In genomic region chr1:86539583-86539982, GRCm38 (mm10) we compare ENCODE assay signal across 5 mouse cellular contexts. TPM values are rescaled to one million over a fixed set of nuclear protein-coding genes. Genes with fewer than 3 reads are reported as not detected.
DNase-seq lines count a peak whose midpoint lies in the region; ATAC-seq and TF ChIP-seq lines count a peak whose summit lies in the region.
"Not testable (repeated sequence)": the region's sequence is repeated elsewhere in the genome, so short reads cannot be mapped to it uniquely, and the experiment has no call there.

No protein-coding gene starts in this region.

- H3K79me2 ChIP-seq in heart, adult 2 months (replicated peaks; ENCODE audit: control insufficient read depth, insufficient read depth, low read length): not testable (repeated sequence)

- not testable (repeated sequence) for H3K27me3 ChIP-seq in heart, adult 2 months (ENCODE audit: control insufficient read depth, insufficient read depth, low read length); liver, postnatal 0 days (ENCODE audit: insufficient read depth, low read length)

- not testable (repeated sequence) for H3K36me3 ChIP-seq in ES-E14 (ENCODE audit: control insufficient read depth, insufficient read depth, low read length, poor library complexity, severe bottlenecking); heart, adult 2 months (ENCODE audit: control insufficient read depth, insufficient read depth, low read length)
- H3K36me3 ChIP-seq in liver, postnatal 0 days (replicated peaks; ENCODE audit: insufficient read depth, low read length): peaks cover 23% of the 10 kb centered on the region

- not testable (repeated sequence) for TF ChIP-seq EP300 in heart, adult 2 months (IDR thresholded peaks at IDR 0.05; ENCODE audit: insufficient read depth, low read depth, low read length); liver, postnatal 0 days (IDR thresholded peaks at IDR 0.05; ENCODE audit: low read depth)

- WGBS in heart, adult 2 months: 87% methylated on average over 12 of the region's 12 CpGs
- WGBS in liver, postnatal 0 days (ENCODE audit: insufficient replicate concordance): 82% methylated on average over 12 of the region's 12 CpGs

- intact Hi-C loops in heart, adult 2 months (cut with DNase I); left cerebral cortex, adult 2 months (cut with DNase I): not testable (repeated sequence)

- 0 out of 2 replicates have a peak, but pooled peaks have one; percentile 23 for TF ChIP-seq CTCF in bone marrow macrophage, adult 2 months (IDR thresholded peaks at IDR 0.05; ENCODE audit: low read depth, low read length)
- TF ChIP-seq CTCF in heart, adult 2 months (IDR thresholded peaks at IDR 0.05): peak; percentile 31
- TF ChIP-seq CTCF in left cerebral cortex, adult 2 months (IDR thresholded peaks at IDR 0.05): peak; percentile 13
- TF ChIP-seq CTCF in liver, postnatal 0 days (IDR thresholded peaks at IDR 0.05; ENCODE audit: low read depth): peak; percentile 16; the same call in 1 of the 2 replicates

- H3K9ac ChIP-seq in ES-E14 (ENCODE audit: insufficient read depth, low read depth, low read length, poor library complexity, severe bottlenecking); heart, adult 2 months (ENCODE audit: low read depth, low read length); liver, postnatal 0 days (replicated peaks): not testable (repeated sequence)

- H3K9me3 ChIP-seq in ES-E14 (ENCODE audit: control insufficient read depth, insufficient read depth, low read depth, low read length); liver, postnatal 0 days (ENCODE audit: low read length): not testable (repeated sequence)

- not testable (repeated sequence) for DNase-seq in ES-E14 (ENCODE audit: low read depth, low spot score); heart, adult 2 months; left cerebral cortex, adult 2 months (ENCODE audit: extremely low spot score in 1 of 2, low spot score in 2 of 2); liver, postnatal 0 days

- not testable (repeated sequence) for TF ChIP-seq POLR2A in bone marrow macrophage, adult 2 months (IDR thresholded peaks at IDR 0.05; ENCODE audit: borderline replicate concordance, low read depth, low read length); heart, adult 2 months (IDR thresholded peaks at IDR 0.05; ENCODE audit: insufficient read depth, low read depth, low read length)

- H3K4me1 ChIP-seq in ES-E14 (ENCODE audit: control insufficient read depth in 2 of 2, insufficient read depth in 2 of 2, low read length in 2 of 2, poor library complexity in 1 of 2); bone marrow macrophage, adult 2 months (ENCODE audit: control insufficient read depth, insufficient read depth, low read length); heart, adult 2 months (ENCODE audit: control insufficient read depth, insufficient read depth, low read length); liver, postnatal 0 days (ENCODE audit: insufficient read depth): not testable (repeated sequence)

- in situ Hi-C loops in ES-E14 (cut with MboI; ENCODE audit: low sequenced_read_pairs in 2 of 2, unreplicated experiment in 2 of 2): not testable (repeated sequence)

- not testable (repeated sequence) for H3K4me2 ChIP-seq in liver, postnatal 0 days (ENCODE audit: low read depth, low read length)

- H3K27ac ChIP-seq in ES-E14 (ENCODE audit: insufficient read depth, low read depth, low read length, poor library complexity, severe bottlenecking); bone marrow macrophage, adult 2 months (ENCODE audit: insufficient read depth, low read depth, low read length); heart, adult 2 months; left cerebral cortex, adult 2 months; liver, postnatal 0 days (ENCODE audit: low read depth): not testable (repeated sequence)

- H3K4me3 ChIP-seq in ES-E14 (ENCODE audit: insufficient read depth in 1 of 2, low read depth in 1 of 2, low read length in 2 of 2, poor library complexity in 1 of 2, severe bottlenecking in 1 of 2); bone marrow macrophage, adult 2 months (ENCODE audit: insufficient read depth, low read length); heart, adult 2 months; left cerebral cortex, adult 2 months; liver, postnatal 0 days (ENCODE audit: low read depth, low read length): not testable (repeated sequence)

- not testable (repeated sequence) for ATAC-seq in liver, postnatal 0 days

TF ChIP-seq in ES-E14, 5 proteins besides CTCF, POLR2A, EP300 and RAD21:
- TF ChIP-seq ZNF384 (IDR thresholded peaks at IDR 0.05; ENCODE audit: low read depth, low read length): peak; percentile 63
TF ChIP-seq in ES-E14: peak in this region for 1; not testable (repeated sequence) for 4.

RNA-seq across cellular contexts. Expression of gene Ptma, which starts 13.1 kb away (rescaled TPM):
- 2,106 and 2,587 TPM in 2 replicates for total RNA-seq in ES-E14 (2012; rRNA removed)
- 1,364 and 1,417 TPM in 2 replicates for polyA plus RNA-seq in bone marrow macrophage, adult 2 months (2012; ENCODE audit: insufficient read depth, insufficient read length, missing spikeins)
- total RNA-seq in heart, adult 2 months (2021): 100 to 1,000 TPM; 200 to 227 TPM
- polyA plus RNA-seq in heart, adult 2 months (2012; rRNA removed): 169 and 177 TPM in 2 replicates
- 100 to 1,000 TPM; 353 to 363 TPM for total RNA-seq in left cerebral cortex, adult 2 months (2021)
- 750 and 799 TPM in 2 replicates for polyA plus RNA-seq in liver, postnatal 0 days (2015; fragmentation: Nextera tagmentation; extraction: Ambion mirVana)

RNA-seq across cellular contexts. Expression of gene Pde6d, which starts 42.8 kb away (rescaled TPM):
- 5.4 and 9.2 TPM in 2 replicates for total RNA-seq in ES-E14 (2012; rRNA removed)
- 33.6 and 39.7 TPM in 2 replicates for polyA plus RNA-seq in bone marrow macrophage, adult 2 months (2012; ENCODE audit: insufficient read depth, insufficient read length, missing spikeins)
- total RNA-seq in heart, adult 2 months (2021): 10 to 100 TPM; 40.4 to 47.6 TPM
- polyA plus RNA-seq in heart, adult 2 months (2012; rRNA removed): 27.9 and 39.2 TPM in 2 replicates
- total RNA-seq in left cerebral cortex, adult 2 months (2021): 10 to 100 TPM; 43.7 to 50.3 TPM
- polyA plus RNA-seq in liver, postnatal 0 days (2015; fragmentation: Nextera tagmentation; extraction: Ambion mirVana): 25.2 and 29.6 TPM in 2 replicates

RNA-seq across cellular contexts. Expression of gene Cops7b, which starts 43.1 kb away (rescaled TPM):
- 23.6 and 27.4 TPM in 2 replicates for total RNA-seq in ES-E14 (2012; rRNA removed)
- polyA plus RNA-seq in bone marrow macrophage, adult 2 months (2012; ENCODE audit: insufficient read depth, insufficient read length, missing spikeins): 20.9 and 22.4 TPM in 2 replicates
- 10 to 100 TPM; 11.2 to 12.0 TPM for total RNA-seq in heart, adult 2 months (2021)
- 18.2 and 22.4 TPM in 2 replicates for polyA plus RNA-seq in heart, adult 2 months (2012; rRNA removed)
- 10 to 100 TPM; 24.5 TPM for total RNA-seq in left cerebral cortex, adult 2 months (2021)
- 8.5 and 9.8 TPM in 2 replicates for polyA plus RNA-seq in liver, postnatal 0 days (2015; fragmentation: Nextera tagmentation; extraction: Ambion mirVana)
